29 mouse cellular contexts compared by ENCODE assay signal in the genomic region with DNA sequence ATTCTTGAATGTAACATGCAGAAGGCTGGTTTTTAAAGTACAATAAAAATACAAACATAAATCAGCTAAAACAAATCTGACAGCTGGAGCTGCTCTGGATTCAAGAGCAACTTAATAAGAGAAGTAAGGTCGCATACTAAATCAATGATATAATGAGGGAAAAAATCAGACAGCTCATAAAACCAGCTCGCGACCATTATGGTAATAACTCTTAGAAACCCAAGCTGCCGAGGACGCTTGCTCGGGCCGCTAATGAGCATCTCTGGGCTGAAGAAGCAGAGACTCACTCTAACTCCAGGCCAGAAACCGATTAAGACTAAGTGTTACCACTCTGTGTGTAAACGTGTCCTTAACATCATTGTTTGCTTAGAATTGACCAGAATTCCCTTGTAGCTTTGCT. TPM values are rescaled to one million over a fixed set of nuclear protein-coding genes. Genes with fewer than 3 reads are reported as not detected.
DNase-seq lines count a peak whose midpoint lies in the region; ATAC-seq and TF ChIP-seq lines count a peak whose summit lies in the region.
"Had no signal": no experiment of that assay in that cellular context is flagged by ENCODE, and none has a peak within 500 bp of the region (broad histone marks: within the 10 kb centered on the region; RNA-seq: fewer than 3 reads in every experiment).

No protein-coding gene starts in this region.

- H3K4me1 ChIP-seq in kidney, postnatal 0 days (replicated peaks; ENCODE audit: insufficient read depth, low read length) = 0 out of 2 replicates have a peak, but pooled peaks cover 4% of the 10 kb centered on the region
- H3K4me1 ChIP-seq in kidney, adult 2 months (ENCODE audit: control insufficient read depth, insufficient read depth, low read length) = no peaks in the 10 kb centered on the region
- no peaks in the 10 kb centered on the region for H3K4me1 ChIP-seq in midbrain, embryonic 14.5 days (ENCODE audit: control insufficient read depth, insufficient read depth, low read length)
- H3K4me1 ChIP-seq in midbrain, embryonic 10.5 days = no peaks in the 10 kb centered on the region
- H3K4me1 ChIP-seq: hindbrain, embryonic 12.5 days; liver, embryonic 12.5 days; midbrain, embryonic 13.5 days had no signal

- no peak overlapping the region for H3K27ac ChIP-seq in kidney, postnatal 0 days
- no peak overlapping the region for H3K27ac ChIP-seq in kidney, adult 2 months (ENCODE audit: insufficient read depth, low read depth, low read length)
- no peak overlapping the region for H3K27ac ChIP-seq in midbrain, embryonic 14.5 days (replicated peaks; ENCODE audit: low read depth, low read length)
- no peak overlapping the region for H3K27ac ChIP-seq in midbrain, embryonic 10.5 days (replicated peaks)
- no peak overlapping the region for H3K27ac ChIP-seq in layer of hippocampus, adult 2 months
- H3K27ac ChIP-seq: forebrain, embryonic 15.5 days; gastrocnemius, adult 2 months; hindbrain, embryonic 12.5 days; limb, embryonic 12.5 days; liver, embryonic 12.5 days; midbrain, embryonic 13.5 days had no signal

- H3K36me3 ChIP-seq in kidney, postnatal 0 days (ENCODE audit: insufficient read depth, low read length) = no peaks in the 10 kb centered on the region
- no peaks in the 10 kb centered on the region for H3K36me3 ChIP-seq in kidney, adult 2 months (ENCODE audit: control insufficient read depth, insufficient read depth, low read length)
- H3K36me3 ChIP-seq in midbrain, embryonic 14.5 days (ENCODE audit: control insufficient read depth, insufficient read depth, low read length) = no peaks in the 10 kb centered on the region
- no peaks in the 10 kb centered on the region for H3K36me3 ChIP-seq in midbrain, embryonic 10.5 days
- H3K36me3 ChIP-seq: forebrain, embryonic 15.5 days; hindbrain, embryonic 12.5 days; limb, embryonic 12.5 days; liver, embryonic 12.5 days; midbrain, embryonic 13.5 days had no signal

- no peaks in the 10 kb centered on the region for H3K27me3 ChIP-seq in kidney, postnatal 0 days (ENCODE audit: insufficient read depth, low read length)
- H3K27me3 ChIP-seq in kidney, adult 2 months (replicated peaks; ENCODE audit: control insufficient read depth, insufficient read depth, low read length) = no peaks in the 10 kb centered on the region
- H3K27me3 ChIP-seq in midbrain, embryonic 14.5 days (ENCODE audit: control insufficient read depth, insufficient read depth, low read length) = no peaks in the 10 kb centered on the region
- H3K27me3 ChIP-seq in midbrain, embryonic 10.5 days (ENCODE audit: low read depth, poor library complexity, severe bottlenecking) = no peaks in the 10 kb centered on the region
- H3K27me3 ChIP-seq: forebrain, embryonic 15.5 days; hindbrain, embryonic 12.5 days; limb, embryonic 12.5 days; liver, embryonic 12.5 days; midbrain, embryonic 13.5 days had no signal

- H3K4me3 ChIP-seq in kidney, postnatal 0 days (replicated peaks; ENCODE audit: low read depth, low read length) = no peak overlapping the region
- no peak overlapping the region for H3K4me3 ChIP-seq in kidney, adult 2 months (ENCODE audit: insufficient read depth, low read depth, low read length)
- no peak overlapping the region for H3K4me3 ChIP-seq in midbrain, embryonic 14.5 days (replicated peaks; ENCODE audit: low read depth, low read length)
- H3K4me3 ChIP-seq in midbrain, embryonic 10.5 days = no peak overlapping the region
- no peak overlapping the region for H3K4me3 ChIP-seq in layer of hippocampus, adult 2 months
- H3K4me3 ChIP-seq: forebrain, embryonic 15.5 days; gastrocnemius, adult 2 months; hindbrain, embryonic 12.5 days; limb, embryonic 12.5 days; liver, embryonic 12.5 days; midbrain, embryonic 13.5 days had no signal

- TF ChIP-seq POLR2A in kidney, adult 2 months (IDR thresholded peaks at IDR 0.05; ENCODE audit: low read depth, low read length) = no peak

- H3K4me2 ChIP-seq in kidney, postnatal 0 days (ENCODE audit: low read length) = no peak overlapping the region
- no peak overlapping the region for H3K4me2 ChIP-seq in midbrain, embryonic 14.5 days (ENCODE audit: low read length)
- H3K4me2 ChIP-seq: forebrain, embryonic 15.5 days; heart, embryonic 11.5 days; hindbrain, embryonic 12.5 days; limb, embryonic 12.5 days; liver, embryonic 12.5 days; midbrain, embryonic 13.5 days had no signal

- peak; percentile 76 for DNase-seq in kidney, postnatal 0 days (ENCODE audit: low spot score)
- DNase-seq in kidney, adult 2 months = no peak
- DNase-seq in midbrain, embryonic 14.5 days = peak; percentile 15
- DNase-seq in midbrain, embryonic 10.5 days (ENCODE audit: low spot score) = no peak
- peak; percentile 66 for DNase-seq in forelimb bud, embryonic 11.5 days (ENCODE audit: low read depth, low spot score)
- DNase-seq in mesoderm, embryonic 11.5 days (ENCODE audit: low read depth, low spot score) = peak; percentile 14
- no peak for DNase-seq in layer of hippocampus, adult 2 months (ENCODE audit: low spot score in 2 of 2)
- DNase-seq: B cell, adult 2 months; cerebellum, adult 11 months; cerebellum, adult 9-10 months; cerebellum, postnatal 36 days; gastrocnemius, adult 2 months; gastrocnemius, postnatal 36 days; heart, adult 18-20 months; heart, postnatal 36 days; kidney, postnatal 36 days; layer of hippocampus, postnatal 36 days; liver, postnatal 0 days; lung, postnatal 36 days; thymus, adult 2 months; thymus, postnatal 36 days had no signal

- 38% methylated on average over 9 of the region's 9 CpGs for WGBS in kidney, postnatal 0 days
- 59% methylated on average over 9 of the region's 9 CpGs for WGBS in kidney, adult 2 months
- WGBS in midbrain, embryonic 14.5 days = 72% methylated on average over 9 of the region's 9 CpGs
- 88% methylated on average over 9 of the region's 9 CpGs for WGBS in midbrain, embryonic 10.5 days

- H3K9me3 ChIP-seq in kidney, postnatal 0 days (replicated peaks; ENCODE audit: low read length) = no peaks in the 10 kb centered on the region
- H3K9me3 ChIP-seq in midbrain, embryonic 14.5 days (ENCODE audit: control insufficient read depth, low read length) = no peaks in the 10 kb centered on the region
- no peaks in the 10 kb centered on the region for H3K9me3 ChIP-seq in midbrain, embryonic 10.5 days (replicated peaks)
- H3K9me3 ChIP-seq: forebrain, embryonic 15.5 days; hindbrain, embryonic 12.5 days; limb, embryonic 12.5 days; liver, embryonic 12.5 days; midbrain, embryonic 13.5 days had no signal

- H3K9ac ChIP-seq in kidney, postnatal 0 days (ENCODE audit: low read depth, low read length) = no peak overlapping the region
- no peak overlapping the region for H3K9ac ChIP-seq in midbrain, embryonic 14.5 days (replicated peaks; ENCODE audit: low read length)
- H3K9ac ChIP-seq: forebrain, embryonic 15.5 days; hindbrain, embryonic 12.5 days; limb, embryonic 12.5 days; liver, embryonic 12.5 days; liver, postnatal 0 days; midbrain, embryonic 13.5 days had no signal

- no peak for TF ChIP-seq CTCF in kidney, postnatal 0 days (IDR thresholded peaks at IDR 0.05; ENCODE audit: low read depth)
- TF ChIP-seq CTCF in kidney, adult 2 months (conservative IDR thresholded peaks at IDR 0.05; ENCODE audit: insufficient read depth, insufficient read length, low read depth, low read length) = no peak
- TF ChIP-seq CTCF in layer of hippocampus, adult 2 months (conservative IDR thresholded peaks at IDR 0.05) = no peak

- no peak for ATAC-seq in kidney, postnatal 0 days (replicated peaks; ENCODE audit: low FRiP score, low read depth)
- ATAC-seq in midbrain, embryonic 14.5 days (ENCODE audit: low FRiP score, low TSS enrichment) = no peak
- ATAC-seq: forebrain, embryonic 15.5 days; intestine, embryonic 16.5 days; liver, embryonic 12.5 days; liver, postnatal 0 days; midbrain, embryonic 13.5 days had no signal

RNA-seq across cellular contexts. Expression of a gene that starts 31.2 kb away (rescaled TPM):
- polyA plus RNA-seq in kidney, postnatal 0 days (2015; fragmentation: Nextera tagmentation; extraction: Ambion mirVana) = 4.3 and 4.5 TPM in 2 replicates
- 1.5 and 1.9 TPM in 2 replicates for polyA plus RNA-seq in kidney, adult 2 months (2012; rRNA removed)
- 1.4 and 2.8 TPM in 2 replicates for polyA plus RNA-seq in midbrain, embryonic 14.5 days (2014; fragmentation: Nextera tagmentation; extraction: Ambion mirVana)
- polyA plus RNA-seq in midbrain, embryonic 10.5 days (2016; fragmentation: Nextera tagmentation; extraction: Ambion mirVana) = 0.88 and 1.1 TPM in 2 replicates
- total RNA-seq in layer of hippocampus, adult 2 months (2021) = 1 to 10 TPM; 2.1 to 2.3 TPM
- total RNA-seq: monocyte, adult 5-6 weeks had no signal

Comparison
In these comparisons a context has a peak if more than half of its experiments do, and no peak if none do; other contexts are left out.
1. DNase-seq: peak in kidney, postnatal 0 days (single experiment), midbrain, embryonic 14.5 days (single experiment), forelimb bud, embryonic 11.5 days (single experiment) and mesoderm, embryonic 11.5 days (single experiment); none in kidney, adult 2 months (single experiment), midbrain, embryonic 10.5 days (single experiment) and layer of hippocampus, adult 2 months (0 of 2).